Mouse (Mus musculus): ENCODE results near the gene Ubl7. TPM values are rescaled to one million over a fixed set of nuclear protein-coding genes. Genes with fewer than 3 reads are reported as not detected.

Gene Ubl7
- polyA plus RNA-seq, 1 experiment from 2014 or later: 91.1 TPM

- H3K4me1 ChIP-seq (replicated peaks): peaks cover 35% of the 10 kb centered on the region
- no peaks in the 10 kb centered on the region for H3K27me3 ChIP-seq (replicated peaks)
- H3K4me2 ChIP-seq (replicated peaks): no peak overlapping the region
- no peaks in the 10 kb centered on the region for H3K36me3 ChIP-seq
- H3K9me3 ChIP-seq: no peaks in the 10 kb centered on the region
- WGBS: 57% methylated on average over 5 of the region's 5 CpGs
- no peak overlapping the region for H3K4me3 ChIP-seq (replicated peaks)
- no peak overlapping the region for H3K9ac ChIP-seq
- no peak for ATAC-seq
- H3K27ac ChIP-seq: no peak overlapping the region
Observed at GRCm38 (mm10) chr9:57974221-57974620, 63.4 kb downstream of the Ubl7 start.

- WGBS: 56% methylated on average over 5 of the region's 5 CpGs
- peaks cover 30% of the 10 kb centered on the region for H3K4me1 ChIP-seq (replicated peaks)
- no peaks in the 10 kb centered on the region for H3K27me3 ChIP-seq (replicated peaks)
- H3K4me3 ChIP-seq (replicated peaks): no peak overlapping the region
- no peaks in the 10 kb centered on the region for H3K9me3 ChIP-seq
- peak overlapping the region; percentile 79 for H3K27ac ChIP-seq
- ATAC-seq: peak; percentile 67
- H3K36me3 ChIP-seq: no peaks in the 10 kb centered on the region
- no peak overlapping the region for H3K9ac ChIP-seq
- H3K4me2 ChIP-seq (replicated peaks): no peak overlapping the region
Observed at GRCm38 (mm10) chr9:57975200-57975821, 64.5 kb downstream of the Ubl7 start.

DNA sequence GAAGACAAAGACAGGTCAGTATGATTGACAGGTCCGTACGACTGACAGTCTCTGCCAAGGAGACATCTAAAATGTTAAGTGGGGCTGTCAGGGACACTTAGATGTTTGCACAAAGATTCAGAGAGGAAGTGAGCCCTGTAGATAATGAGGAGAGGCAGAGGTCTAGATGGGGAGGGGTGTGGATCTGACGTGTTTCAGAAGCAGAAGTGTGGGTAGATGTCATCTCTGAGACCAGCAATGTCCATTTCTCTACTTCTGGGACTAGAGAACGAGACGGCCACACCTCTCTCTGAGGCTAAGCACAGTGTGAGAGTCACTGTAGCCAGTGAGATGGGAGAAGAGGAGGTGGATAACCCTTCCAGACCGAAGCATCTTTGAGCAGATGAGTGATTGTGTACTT lies 67.2 kb downstream of the Ubl7 start:
- 69% methylated on average over 6 of the region's 6 CpGs for WGBS
- no peak for ATAC-seq
- Histone ChIP-seq H3K27ac (no peak overlapping the region), H3K4me3 (replicated peaks) (no peak overlapping the region), H3K9ac (no peak overlapping the region), H3K9me3 (no peaks in the 10 kb centered on the region), H3K4me2 (replicated peaks) (no peak overlapping the region), H3K4me1 (replicated peaks) (peaks cover 17% of the 10 kb centered on the region), H3K36me3 (no peaks in the 10 kb centered on the region), H3K27me3 (replicated peaks) (no peaks in the 10 kb centered on the region)

GRCm38 (mm10) chr9:57978858-57979257 lies 68.1 kb downstream of the Ubl7 start:
- Histone ChIP-seq H3K4me2 (replicated peaks) (no peak overlapping the region), H3K9me3 (no peaks in the 10 kb centered on the region), H3K4me3 (replicated peaks) (no peak overlapping the region), H3K9ac (no peak overlapping the region), H3K27me3 (replicated peaks) (no peaks in the 10 kb centered on the region), H3K4me1 (replicated peaks) (peaks cover 9% of the 10 kb centered on the region), H3K36me3 (no peaks in the 10 kb centered on the region), H3K27ac (no peak overlapping the region)
- peak; percentile 87 for ATAC-seq
- 32% methylated on average over 3 of the region's 3 CpGs for WGBS

Other genes starting within 250 kb of the Ubl7 start
- not detected in 2 replicates for gene Cyp1a2, start 227.3 kb upstream of the Ubl7 start, polyA plus RNA-seq (2015; fragmentation: Nextera tagmentation; extraction: Ambion mirVana)
- not detected in 2 replicates for gene Cyp1a1, start 223.1 kb upstream of the Ubl7 start, polyA plus RNA-seq (2015; fragmentation: Nextera tagmentation; extraction: Ambion mirVana)
- gene Edc3, start 202.4 kb upstream of the Ubl7 start, polyA plus RNA-seq (2015; fragmentation: Nextera tagmentation; extraction: Ambion mirVana): 29.6 and 29.9 TPM in 2 replicates
- 57.8 and 71.7 TPM in 2 replicates for gene Clk3, start 145.1 kb upstream of the Ubl7 start, polyA plus RNA-seq (2015; fragmentation: Nextera tagmentation; extraction: Ambion mirVana)
- 7.4 and 7.8 TPM in 2 replicates for gene Arid3b, start 74.2 kb upstream of the Ubl7 start, polyA plus RNA-seq (2015; fragmentation: Nextera tagmentation; extraction: Ambion mirVana)
- 0.58 and 0.89 TPM in 2 replicates for gene Sema7a, start 29.1 kb downstream of the Ubl7 start, polyA plus RNA-seq (2015; fragmentation: Nextera tagmentation; extraction: Ambion mirVana)
- 9.3 and 22.1 TPM in 2 replicates for gene Cyp11a1, start 95.4 kb downstream of the Ubl7 start, polyA plus RNA-seq (2015; fragmentation: Nextera tagmentation; extraction: Ambion mirVana)
- 4.5 and 4.6 TPM in 2 replicates for gene Stra6, start 152.8 kb downstream of the Ubl7 start, polyA plus RNA-seq (2015; fragmentation: Nextera tagmentation; extraction: Ambion mirVana)
- 0.09 TPM in 1 of 2 replicates, not detected in the other for gene Ccdc33, start 207.8 kb downstream of the Ubl7 start, polyA plus RNA-seq (2015; fragmentation: Nextera tagmentation; extraction: Ambion mirVana)